Mouse (Mus musculus): ENCODE measurements around the gene Card14.

- no peak for TF ChIP-seq POLR2A (IDR thresholded peaks at IDR 0.05; ENCODE audit: insufficient read depth, low read depth, low read length)
- no peak for TF ChIP-seq CTCF (IDR thresholded peaks at IDR 0.05; ENCODE audit: insufficient read depth, low read depth, low read length)
These were observed 6.6 kb upstream of the Card14 start for GRCm38 (mm10) chr11:119300986-119301385.

All from olfactory bulb, adult 2 months (tissue).